Comparison of ENCODE assay signal across 8 mouse cellular contexts in genomic region chr2:170184175-170184983, GRCm38 (mm10). TPM values are rescaled to one million over a fixed set of nuclear protein-coding genes. Genes with fewer than 3 reads are reported as not detected.
DNase-seq lines count a peak whose midpoint lies in the region; ATAC-seq and TF ChIP-seq lines count a peak whose summit lies in the region.

No protein-coding gene starts in this region.

- H3K36me3 ChIP-seq in heart, embryonic 14.5 days (ENCODE audit: control insufficient read depth, insufficient read depth, low read length), result no peaks in the 10 kb centered on the region
- H3K36me3 ChIP-seq in liver, embryonic 15.5 days (replicated peaks), result no peaks in the 10 kb centered on the region

- peak overlapping the region; percentile 93 for H3K27ac ChIP-seq in embryonic fibroblast, embryonic 13.5 days (ENCODE audit: insufficient read depth, low read length)
- peak overlapping the region; percentile 76 to 79 for H3K27ac ChIP-seq in heart, embryonic 14.5 days (replicated peaks in 1 of 2; ENCODE audit: control insufficient read depth in 1 of 2, insufficient read depth in 1 of 2, low read depth in 2 of 2, low read length in 2 of 2)
- H3K27ac ChIP-seq in liver, embryonic 15.5 days (replicated peaks), result peak overlapping the region; percentile 76

- peak; percentile 81 for TF ChIP-seq POLR2A in embryonic fibroblast, embryonic 13.5 days (IDR thresholded peaks at IDR 0.05; ENCODE audit: low read depth, low read length)

- H3K9me3 ChIP-seq in heart, embryonic 14.5 days (ENCODE audit: control insufficient read depth, low read length), result no peaks in the 10 kb centered on the region
- H3K9me3 ChIP-seq in liver, embryonic 15.5 days (replicated peaks), result no peaks in the 10 kb centered on the region

- peak overlapping the region; percentile 46 for H3K4me3 ChIP-seq in embryonic fibroblast, embryonic 13.5 days (ENCODE audit: insufficient read depth, low read length)
- H3K4me3 ChIP-seq in heart, embryonic 14.5 days (ENCODE audit: control insufficient read depth in 1 of 2, insufficient read depth in 1 of 2, low read depth in 1 of 2, low read length in 2 of 2), result peak overlapping the region; percentile 54 to 71
- peak overlapping the region; percentile 58 for H3K4me3 ChIP-seq in liver, embryonic 15.5 days (replicated peaks)

- no peaks in the 10 kb centered on the region for H3K27me3 ChIP-seq in heart, embryonic 14.5 days (ENCODE audit: control insufficient read depth, insufficient read depth, low read length)
- H3K27me3 ChIP-seq in liver, embryonic 15.5 days, result no peaks in the 10 kb centered on the region

- no peak for TF ChIP-seq CTCF in embryonic fibroblast, embryonic 13.5 days (IDR thresholded peaks at IDR 0.05; ENCODE audit: borderline replicate concordance, insufficient read depth, low read length)

- no peaks in the 10 kb centered on the region for H3K4me1 ChIP-seq in embryonic fibroblast, embryonic 13.5 days (ENCODE audit: control insufficient read depth, insufficient read depth, low read length)
- H3K4me1 ChIP-seq in heart, embryonic 14.5 days (ENCODE audit: control insufficient read depth in 2 of 2, insufficient read depth in 2 of 2, low read length in 2 of 2), result peaks cover 6 to 16% of the 10 kb centered on the region in 2 experiments
- H3K4me1 ChIP-seq in liver, embryonic 15.5 days (replicated peaks), result peaks cover 27% of the 10 kb centered on the region

- H3K9ac ChIP-seq in heart, embryonic 14.5 days (ENCODE audit: low read length), result peak overlapping the region; percentile 74
- peak overlapping the region; percentile 51 for H3K9ac ChIP-seq in liver, embryonic 15.5 days

- H3K4me2 ChIP-seq in heart, embryonic 14.5 days (ENCODE audit: low read length), result peak overlapping the region; percentile 74
- H3K4me2 ChIP-seq in liver, embryonic 15.5 days, result peak overlapping the region; percentile 81

- peak; percentile 81; the same call in 1 of the 2 replicates for ATAC-seq in heart, embryonic 14.5 days (ENCODE audit: insufficient number of reproducible peaks, insufficient read depth, low FRiP score, low read depth)
- ATAC-seq in liver, embryonic 15.5 days (ENCODE audit: insufficient read depth), result peak; percentile 81

- WGBS in heart, embryonic 14.5 days, result under 1% methylated on average over 33 of the region's 33 CpGs
- under 1% methylated on average over 33 of the region's 33 CpGs for WGBS in liver, embryonic 15.5 days (ENCODE audit: insufficient replicate concordance)

- DNase-seq in urinary bladder, postnatal 14 days (ENCODE audit: low spot score), result peak; percentile 78
- no peak for DNase-seq in urinary bladder, adult 2 months (ENCODE audit: low spot score)
- peak; percentile 79 for DNase-seq in kidney, postnatal 10 days
- DNase-seq in neural tube, embryonic 10.5 days (ENCODE audit: extremely low spot score, low spot score), result peak; percentile 72
- peak; percentile 50 for DNase-seq in telencephalon, adult 2 months (ENCODE audit: low read depth, low spot score)

RNA-seq across cellular contexts. Expression of gene Zfp217, which starts 36.5 kb away (rescaled TPM):
- 8.9 and 11.5 TPM in 2 replicates for polyA plus RNA-seq in urinary bladder, adult 2 months (2012; rRNA removed)
- 13.0 and 13.2 TPM in 2 replicates for polyA plus RNA-seq in embryonic fibroblast, embryonic 13.5 days (2011; ENCODE audit: insufficient read length, low read depth, missing spikeins)
- 3.3 and 3.4 TPM in 2 replicates for polyA plus RNA-seq in heart, embryonic 14.5 days (2014; fragmentation: Nextera tagmentation; extraction: Ambion mirVana)
- polyA plus RNA-seq in liver, embryonic 15.5 days (2015; fragmentation: Nextera tagmentation; extraction: Ambion mirVana), result 3.4 and 4.7 TPM in 2 replicates
